Mouse (Mus musculus) kidney, adult 2 months (tissue): ENCODE results near the gene Tbc1d20. TPM values are rescaled to one million over a fixed set of nuclear protein-coding genes. Genes with fewer than 3 reads are reported as not detected.

Source experiments
- DNase-seq: peaks from one replicate; pipeline ENCODE4 v3.0.0; 2021
- H3K27ac ChIP-seq: fragments of 200-500 bp; 2 replicates; pipeline ENCODE4 v1.5.1; 2012; ENCODE audit warnings: low read depth, low read length, control low read depth, inconsistent platforms; ENCODE audit not compliant: insufficient read depth
- H3K27me3 ChIP-seq: fragments of 200-500 bp; replicated peaks from 2 replicates; pipeline ENCODE4 v1.6.1; 2012; ENCODE audit warnings: mild to moderate bottlenecking, moderate library complexity, low read length, inconsistent platforms; ENCODE audit not compliant: control insufficient read depth, insufficient read depth
- H3K36me3 ChIP-seq: fragments of 200-500 bp; 2 replicates; pipeline ENCODE4 v1.6.1; 2012; ENCODE audit warnings: mild to moderate bottlenecking, moderate library complexity, low read length, inconsistent platforms; ENCODE audit not compliant: control insufficient read depth, insufficient read depth
- H3K4me1 ChIP-seq: fragments of 200-500 bp; 2 replicates; pipeline ENCODE4 v1.6.1; 2011; ENCODE audit warnings: low read length; ENCODE audit not compliant: control insufficient read depth, insufficient read depth
- H3K4me3 ChIP-seq: fragments of 200-500 bp; 2 replicates; pipeline ENCODE4 v1.5.1; 2011; ENCODE audit warnings: mild to moderate bottlenecking, low read depth, low read length, control low read depth; ENCODE audit not compliant: insufficient read depth
- CTCF ChIP-seq: fragments of 200-500 bp; conservative IDR thresholded peaks from 2 replicates; pipeline ENCODE4 v1.5.1; 2011; ENCODE audit warnings: low read depth, mild to moderate bottlenecking, control low read depth, low read length, moderate library complexity, mixed read lengths; ENCODE audit not compliant: insufficient read depth, insufficient read length
- POLR2A ChIP-seq: fragments of 200-500 bp; IDR thresholded peaks from one replicate; pipeline ENCODE4 v1.6.1; 2011; ENCODE audit warnings: low read depth, low read length, control low read depth
- WGBS: fragments of 180-500 bp; shearing (Covaris S2); methylation state at CpG from one replicate; pipeline ENCODE4 v1.1.7; 2018; 5-methylcytosine and 5-hydroxymethylcytosine counted together
- polyA plus RNA-seq: library from polyadenylated mRNA; depleted of rRNA; stranded (reverse); fragments of >200 nt; gene quantifications from 2 replicates; pipeline ENCODE4 v1.2.3, GENCODE M21; 2012

Gene Tbc1d20
- polyA plus RNA-seq, 1 experiment: 59.5 TPM

DNA sequence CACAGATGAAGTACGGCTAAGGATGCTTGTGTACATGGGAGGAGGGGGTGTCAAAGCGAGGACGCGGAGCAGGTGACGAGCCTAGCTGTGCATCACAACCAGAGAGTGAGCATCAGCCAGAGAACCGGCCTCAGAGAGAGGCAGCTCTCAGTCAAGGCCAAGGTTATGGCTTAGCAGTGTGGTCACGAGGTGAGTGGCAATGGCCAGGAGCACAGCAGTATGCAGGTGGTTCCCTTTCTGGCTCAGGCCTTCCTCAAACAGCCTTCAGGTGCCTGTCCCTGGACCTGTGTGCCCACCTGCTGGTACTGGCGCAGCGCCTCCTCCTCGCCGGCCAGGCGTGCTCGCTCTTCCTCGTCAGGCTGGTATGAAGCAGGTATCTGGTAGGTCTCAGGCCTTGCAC, 30.3 kb downstream of the Tbc1d20 start:
- H3K36me3 ChIP-seq: peaks cover 1% of the 10 kb centered on the region
- no peak overlapping the region for H3K27ac ChIP-seq
- H3K4me3 ChIP-seq: no peak overlapping the region
- TF ChIP-seq POLR2A (no peak), CTCF (no peak)
- H3K4me1 ChIP-seq: no peaks in the 10 kb centered on the region
- WGBS: 94% methylated on average over 14 of the region's 14 CpGs
- no peak for DNase-seq
- H3K27me3 ChIP-seq: no peaks in the 10 kb centered on the region

DNA sequence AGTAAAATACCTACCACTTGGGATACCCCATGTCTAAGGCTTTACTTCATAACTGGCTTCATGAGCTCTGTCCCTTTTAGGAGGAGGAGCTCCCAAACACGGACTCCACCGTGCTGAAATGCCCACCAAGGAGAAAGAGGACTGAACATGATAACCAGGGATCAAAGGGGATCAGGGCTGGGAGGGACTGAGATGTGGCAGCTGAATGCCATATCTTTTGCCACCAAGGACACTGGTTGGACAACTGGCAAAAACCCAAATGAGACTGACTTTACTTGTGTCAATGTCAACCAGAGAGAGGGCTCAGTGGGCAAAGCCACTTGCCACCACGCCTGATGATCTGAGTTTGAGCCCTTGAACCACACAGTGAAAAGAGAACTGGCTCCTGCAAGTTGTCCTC, 31.2 kb downstream of the Tbc1d20 start:
- Histone ChIP-seq H3K4me1 (no peaks in the 10 kb centered on the region), H3K4me3 (no peak overlapping the region), H3K36me3 (peaks cover 1% of the 10 kb centered on the region), H3K27me3 (no peaks in the 10 kb centered on the region), H3K27ac (no peak overlapping the region)
- TF ChIP-seq CTCF: no peak
- WGBS: 86% methylated on average over 3 of the region's 3 CpGs
- DNase-seq: no peak

DNA sequence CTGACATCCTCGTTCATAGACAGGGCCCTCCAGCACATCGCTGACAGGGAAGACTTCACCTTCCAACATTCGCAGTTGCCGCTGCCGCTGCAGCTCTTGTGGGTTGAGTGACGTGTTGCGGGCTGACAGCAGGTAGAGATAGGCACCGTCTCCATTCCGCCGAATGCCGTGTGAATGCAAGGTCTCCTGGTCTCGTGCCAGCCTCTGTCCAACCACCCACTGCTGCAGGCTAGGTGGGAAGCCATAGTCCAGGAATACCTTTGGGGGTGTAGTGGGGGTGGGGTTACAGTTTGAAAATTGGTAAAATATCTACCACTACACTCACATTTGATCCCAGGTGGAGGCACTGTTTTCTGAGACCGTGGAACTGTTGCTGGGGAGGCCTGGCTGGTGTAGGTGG, 32.5 kb downstream of the Tbc1d20 start:
- no peak overlapping the region for H3K27ac ChIP-seq
- H3K27me3 ChIP-seq: no peaks in the 10 kb centered on the region
- no peaks in the 10 kb centered on the region for H3K4me1 ChIP-seq
- WGBS: 94% methylated on average over 13 of the region's 13 CpGs
- H3K36me3 ChIP-seq: peaks cover 1% of the 10 kb centered on the region
- DNase-seq: no peak
- no peak for TF ChIP-seq CTCF
- TF ChIP-seq POLR2A: no peak
- H3K4me3 ChIP-seq: no peak overlapping the region

DNA sequence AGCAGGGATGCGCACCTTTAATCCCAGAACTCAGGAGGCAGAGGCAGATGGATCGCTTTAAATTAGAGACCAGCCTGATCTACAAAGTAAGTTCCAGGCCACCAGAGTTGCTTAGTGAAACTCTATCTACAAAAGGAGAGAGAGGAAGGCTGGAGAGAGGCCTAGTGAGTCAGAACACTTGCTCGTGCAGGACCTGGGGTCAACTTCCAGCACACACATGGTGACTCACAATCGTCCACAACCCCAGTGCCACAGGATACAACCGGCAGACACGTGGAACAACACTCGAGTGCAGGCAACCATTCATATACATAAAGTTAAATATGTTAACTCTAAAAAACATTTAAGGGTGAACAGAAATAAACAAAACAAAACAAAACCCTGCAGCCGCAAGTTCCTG, 33.0 kb downstream of the Tbc1d20 start:
- 81% methylated on average over 8 of the region's 8 CpGs for WGBS
- no peak for DNase-seq
- no peaks in the 10 kb centered on the region for H3K4me1 ChIP-seq
- peaks cover 1% of the 10 kb centered on the region for H3K36me3 ChIP-seq
- no peak overlapping the region for H3K27ac ChIP-seq
- no peaks in the 10 kb centered on the region for H3K27me3 ChIP-seq
- H3K4me3 ChIP-seq: no peak overlapping the region
- TF ChIP-seq POLR2A (no peak), CTCF (no peak)

DNA sequence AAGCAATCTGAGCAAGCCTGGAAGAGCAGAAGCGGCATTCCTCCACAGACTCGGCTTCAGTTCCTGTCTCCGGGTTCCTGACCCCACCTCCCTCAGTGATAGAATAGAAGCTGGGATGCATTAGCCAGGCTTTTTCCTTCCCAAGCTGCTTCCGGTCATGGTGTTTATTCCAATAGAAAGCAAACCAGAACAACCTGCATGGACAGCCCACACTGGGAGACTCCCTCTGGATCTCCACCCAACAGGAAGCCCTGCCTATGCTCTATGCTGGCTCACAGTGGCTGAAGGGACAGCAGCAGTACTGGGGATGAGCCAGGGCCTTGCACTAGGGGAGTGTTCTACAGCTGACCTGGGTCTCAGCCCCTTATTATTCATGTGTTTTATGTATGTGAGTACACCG, 34.4 kb downstream of the Tbc1d20 start:
- H3K36me3 ChIP-seq: peaks cover 1% of the 10 kb centered on the region; the same call in 1 of the 2 replicates
- no peak overlapping the region for H3K27ac ChIP-seq
- TF ChIP-seq CTCF (no peak), POLR2A (no peak)
- peak; percentile 53 for DNase-seq
- H3K27me3 ChIP-seq: no peaks in the 10 kb centered on the region
- H3K4me3 ChIP-seq: no peak overlapping the region
- 48% methylated on average over 5 of the region's 5 CpGs for WGBS
- no peaks in the 10 kb centered on the region for H3K4me1 ChIP-seq

DNA sequence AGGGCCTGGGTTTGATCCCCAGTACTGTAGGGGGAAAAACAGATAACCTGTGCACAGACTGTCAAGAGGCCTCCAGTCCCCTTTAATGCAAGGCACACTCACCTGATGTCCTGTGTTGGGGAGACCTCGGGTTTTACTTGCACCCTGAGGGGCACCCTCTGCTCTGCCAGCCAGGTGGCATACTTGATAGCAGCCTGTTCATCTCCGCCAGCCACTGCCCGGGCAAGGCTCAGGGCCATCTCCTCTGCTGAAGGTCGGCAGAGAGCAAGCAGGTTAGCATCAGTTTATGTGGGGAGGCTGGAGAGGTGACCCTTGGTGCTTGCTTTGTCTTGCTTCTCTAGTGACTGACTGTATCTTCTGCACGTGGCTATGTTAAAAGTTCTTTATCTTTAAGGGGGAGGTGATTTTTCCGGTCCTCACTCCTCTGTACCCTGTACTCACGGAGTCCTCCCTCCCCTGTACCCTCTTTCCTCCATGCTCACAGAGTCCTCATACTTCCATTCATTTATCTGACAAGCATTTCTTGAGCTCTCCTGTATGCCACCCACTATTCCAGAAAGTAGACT, 37.3 kb downstream of the Tbc1d20 start:
- TF ChIP-seq CTCF: no peak
- TF ChIP-seq POLR2A: no peak
- DNase-seq: no peak
- 48% methylated on average over 7 of the region's 7 CpGs for WGBS
- Histone ChIP-seq H3K4me1 (no peaks in the 10 kb centered on the region), H3K27ac (no peak overlapping the region), H3K4me3 (no peak overlapping the region), H3K27me3 (no peaks in the 10 kb centered on the region), H3K36me3 (no peaks in the 10 kb centered on the region)

DNA sequence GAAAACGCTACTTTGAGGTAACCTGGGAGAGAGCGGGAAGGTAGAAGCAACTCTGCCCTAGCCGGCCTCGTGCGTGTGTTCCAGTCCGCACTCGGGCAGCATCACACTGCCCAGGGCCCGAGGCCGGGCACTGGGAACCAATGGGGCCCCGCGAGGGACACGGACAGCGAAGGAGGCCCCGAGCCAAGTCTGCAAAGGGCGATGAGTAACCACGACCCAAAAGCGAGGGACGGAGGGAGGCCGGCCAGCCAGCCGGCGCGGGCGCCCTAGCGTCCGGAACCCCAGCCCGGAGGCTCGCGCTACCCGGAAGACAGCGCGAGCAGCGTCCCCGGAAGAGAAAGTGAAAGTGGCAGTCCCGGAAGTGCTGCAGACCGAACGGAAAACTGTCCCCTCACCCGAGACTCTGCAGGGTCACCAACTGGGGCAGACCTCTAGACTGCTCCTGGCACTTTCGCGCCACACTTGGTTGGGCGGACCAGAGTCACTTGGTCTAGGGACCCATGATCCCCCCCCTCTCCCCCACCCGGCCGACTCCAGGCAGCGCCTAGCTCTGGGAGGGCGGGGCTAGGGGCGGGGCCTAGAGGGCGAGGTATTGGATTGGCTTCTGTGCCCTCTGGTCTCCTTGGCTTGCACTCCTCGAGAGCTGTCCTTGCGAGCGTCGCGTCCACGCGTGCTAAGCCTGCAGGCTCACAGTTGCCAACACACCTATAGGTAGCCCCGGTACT, 38.6 kb downstream of the Tbc1d20 start, which contains the start of gene Rbck1:
Rbck1 (minus strand) TSS at position 553 of the 725 bp plus-strand sequence.
- peak; percentile 33 for TF ChIP-seq POLR2A
- TF ChIP-seq CTCF: no peak
- no peaks in the 10 kb centered on the region for H3K27me3 ChIP-seq
- H3K36me3 ChIP-seq: no peaks in the 10 kb centered on the region
- under 1% methylated on average over 54 of the region's 54 CpGs for WGBS
- peak; percentile 95 for DNase-seq
- peak within 1 kb of the TSS; percentile 85 for H3K4me3 ChIP-seq
- no peaks in the 10 kb centered on the region for H3K4me1 ChIP-seq
- H3K27ac ChIP-seq: peak within 1 kb of the TSS; percentile 67
